Mouse (Mus musculus): Measurements from ENCODE around the gene Prdx5. TPM values are rescaled to one million over a fixed set of nuclear protein-coding genes. Genes with fewer than 3 reads are reported as not detected.

Gene Prdx5
- polyA plus RNA-seq, 1 experiment, result 148 TPM

DNA sequence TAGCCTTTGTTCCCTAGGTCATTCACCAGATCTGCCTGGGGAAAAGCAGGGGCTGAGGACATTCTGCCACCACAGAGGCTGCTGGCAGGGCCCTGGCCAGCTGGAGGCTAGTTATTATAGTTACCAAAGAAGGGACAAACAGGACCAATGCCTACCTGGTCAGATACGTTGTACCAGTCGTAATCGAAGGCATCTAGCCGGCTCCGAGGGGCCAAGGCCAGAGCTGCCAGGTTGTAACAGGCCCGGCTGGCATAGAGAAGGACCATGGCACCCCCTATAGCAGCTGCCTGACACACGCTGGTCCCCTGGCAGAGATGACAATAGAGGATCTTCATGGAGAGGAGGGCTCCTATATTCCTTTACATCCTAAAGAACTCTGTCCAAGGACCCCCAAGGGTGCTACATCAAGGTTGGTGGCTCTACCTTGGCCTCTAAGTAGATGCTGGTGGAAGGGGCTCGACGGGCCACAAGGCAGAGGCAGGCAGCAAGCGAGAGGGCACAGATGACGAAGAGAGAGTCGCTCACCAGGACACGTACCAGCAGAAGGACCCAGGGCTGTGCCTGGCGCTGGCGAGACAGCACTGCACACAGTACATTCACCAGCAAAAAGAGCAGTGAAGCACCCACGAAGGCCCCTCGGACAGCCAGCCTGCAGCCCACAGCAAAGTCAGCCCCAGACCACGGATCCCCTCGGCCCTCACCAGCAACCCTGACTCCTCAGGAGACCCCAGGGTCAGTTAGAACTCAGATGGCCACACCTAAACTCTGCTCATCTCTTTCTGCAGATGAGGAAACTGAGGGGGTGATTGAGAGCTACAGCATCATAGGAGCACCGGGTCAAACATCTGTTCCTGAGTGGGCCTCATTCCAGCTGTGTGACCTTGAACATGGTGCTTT is 29.4 kb upstream of the Prdx5 start:
- TF ChIP-seq POLR2A (IDR thresholded peaks at IDR 0.05; ENCODE audit: borderline replicate concordance, extremely low read depth, low read depth, low read length), result no peak
- no peak for TF ChIP-seq CTCF (IDR thresholded peaks at IDR 0.05; ENCODE audit: insufficient read depth, low read length)
- 91% methylated on average over 20 of the region's 20 CpGs for whole genome bisulfite sequencing
- Histone ChIP-seq H3K4me3 (replicated peaks; ENCODE audit: extremely low read depth, low read depth, low read length) (no peak overlapping the region), H3K4me1 (ENCODE audit: control insufficient read depth, insufficient read depth, low read length) (peaks cover 7% of the 10 kb centered on the region; the same call in 1 of the 2 replicates)
- DNase-seq, result no peak

DNA sequence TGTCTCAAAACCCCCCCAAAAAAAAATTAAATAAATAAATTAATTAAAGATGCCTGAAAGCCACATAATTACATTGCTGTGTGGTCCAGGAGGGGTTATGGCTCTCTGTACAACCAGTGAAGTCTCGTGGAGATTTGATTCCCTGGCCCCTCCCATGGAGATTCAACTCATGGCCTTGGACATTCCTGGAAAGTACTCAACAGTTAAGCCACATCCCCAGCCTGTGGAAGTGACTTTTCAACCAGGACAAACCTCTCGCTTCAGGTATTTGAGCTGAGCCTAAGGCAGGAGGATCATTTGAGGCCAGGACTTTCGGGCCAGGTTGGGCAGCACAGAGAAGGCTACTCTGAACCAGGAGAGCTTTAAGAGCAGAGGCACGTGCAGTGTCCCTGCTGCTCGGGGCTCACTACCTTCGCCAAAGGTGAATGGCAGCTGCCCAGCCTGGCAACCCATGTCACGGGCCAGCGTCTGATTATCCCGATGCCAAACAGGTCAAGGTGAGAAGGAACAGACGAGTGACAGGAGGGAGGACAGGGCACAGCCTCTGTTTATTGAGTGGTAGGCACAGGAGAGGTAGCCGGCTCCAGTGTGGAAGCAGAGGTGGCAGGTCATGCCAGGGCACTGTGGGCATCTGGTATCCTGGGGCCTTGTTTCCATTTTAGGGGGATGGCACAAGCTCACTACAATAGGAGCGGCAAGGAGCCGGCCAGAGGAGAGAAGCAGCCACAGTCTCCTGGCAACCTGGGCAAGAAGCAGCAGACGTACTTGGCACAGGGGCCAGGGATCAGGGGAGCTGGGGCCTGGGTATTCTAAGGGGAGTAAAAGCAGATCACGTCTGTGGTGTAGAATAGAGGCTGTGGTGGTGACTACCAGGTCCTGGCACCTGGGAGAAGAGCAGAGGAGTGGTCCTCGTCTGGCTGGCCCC is 27.9 kb upstream of the Prdx5 start:
- H3K4me3 ChIP-seq (replicated peaks; ENCODE audit: extremely low read depth, low read depth, low read length), result no peak overlapping the region
- DNase-seq, result no peak
- no peak for TF ChIP-seq CTCF (IDR thresholded peaks at IDR 0.05; ENCODE audit: insufficient read depth, low read length)
- no peak for TF ChIP-seq POLR2A (IDR thresholded peaks at IDR 0.05; ENCODE audit: borderline replicate concordance, extremely low read depth, low read depth, low read length)
- H3K4me1 ChIP-seq (ENCODE audit: control insufficient read depth, insufficient read depth, low read length), result peaks cover 9% of the 10 kb centered on the region; the same call in 1 of the 2 replicates
- WGBS, result 79% methylated on average over 16 of the region's 16 CpGs

DNA sequence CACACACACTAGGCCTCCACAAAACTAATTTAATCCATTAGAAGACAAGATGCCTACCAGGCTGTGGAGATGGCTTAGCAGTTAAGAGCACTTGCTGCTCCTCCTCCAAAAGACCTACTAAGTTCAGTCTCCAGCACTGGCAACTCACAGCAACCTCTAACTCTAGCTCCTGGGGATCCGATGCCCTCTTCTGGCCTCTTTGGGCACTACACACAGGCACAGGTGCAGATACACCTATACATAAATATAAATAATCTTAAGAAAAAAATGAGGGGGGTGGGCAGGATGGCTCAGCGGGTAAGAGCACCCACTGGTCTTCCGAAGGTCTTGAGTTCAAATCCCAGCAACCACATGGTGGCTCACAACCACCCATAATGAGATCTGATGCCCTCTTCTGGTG is 26.4 kb upstream of the Prdx5 start:
- H3K4me3 ChIP-seq (replicated peaks; ENCODE audit: extremely low read depth, low read depth, low read length), result no peak overlapping the region
- 29% methylated on average over 3 of the region's 3 CpGs for WGBS
- peaks cover 7% of the 10 kb centered on the region; the same call in 1 of the 2 replicates for H3K4me1 ChIP-seq (ENCODE audit: control insufficient read depth, insufficient read depth, low read length)
- no peak for TF ChIP-seq POLR2A (IDR thresholded peaks at IDR 0.05; ENCODE audit: borderline replicate concordance, extremely low read depth, low read depth, low read length)
- TF ChIP-seq CTCF (IDR thresholded peaks at IDR 0.05; ENCODE audit: insufficient read depth, low read length), result 0 out of 2 replicates have a peak, but pooled peaks have one; percentile 29
- no peak for DNase-seq

DNA sequence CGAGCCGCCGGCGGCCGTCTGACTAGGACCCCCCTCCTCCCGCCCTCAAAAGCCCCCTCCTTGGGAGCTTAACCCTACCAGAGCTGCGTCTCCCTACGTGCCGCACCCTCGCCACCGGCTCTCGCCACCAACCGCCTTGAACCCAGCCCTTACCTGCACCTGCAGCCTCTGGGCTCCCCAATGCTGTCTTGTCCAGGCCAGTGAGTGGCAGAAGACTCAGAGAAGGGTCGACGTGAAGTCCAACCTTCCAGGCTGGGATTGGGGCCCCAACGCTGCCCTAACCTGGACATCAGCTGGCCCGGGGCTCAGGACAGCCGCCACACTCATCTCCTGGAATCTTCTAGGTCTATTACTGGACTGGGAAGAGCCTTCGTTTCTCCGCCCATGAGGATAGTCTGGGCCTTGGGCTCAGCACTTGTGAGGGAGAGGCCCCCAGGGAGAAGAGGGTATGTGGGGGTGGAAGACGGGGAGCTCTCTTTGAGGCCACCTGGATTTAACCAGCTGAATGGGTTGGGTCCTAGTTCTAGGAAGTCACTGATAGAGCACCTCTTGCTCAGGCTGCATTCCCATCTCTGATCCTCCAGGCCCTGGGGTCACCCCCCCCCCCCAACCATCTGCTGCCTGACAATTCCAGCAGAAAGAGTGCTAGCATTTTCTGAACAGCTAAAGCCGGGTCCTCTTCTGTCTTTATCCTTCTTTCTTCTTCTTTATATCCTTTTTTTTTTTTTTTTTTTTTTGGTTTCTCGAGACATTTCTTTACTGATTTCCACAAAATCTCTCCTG is 24.5 kb upstream of the Prdx5 start, which contains the start of gene Kcnk4:
Kcnk4 (minus strand) TSS at position 321 of the 783 bp plus-strand sequence.
- TF ChIP-seq CTCF (IDR thresholded peaks at IDR 0.05; ENCODE audit: insufficient read depth, low read length) (no peak), POLR2A (IDR thresholded peaks at IDR 0.05; ENCODE audit: borderline replicate concordance, extremely low read depth, low read depth, low read length) (no peak)
- Histone ChIP-seq H3K4me3 (replicated peaks; ENCODE audit: extremely low read depth, low read depth, low read length) (peak within 1 kb of the TSS; percentile 42), H3K4me1 (ENCODE audit: control insufficient read depth, insufficient read depth, low read length) (peaks cover 5% of the 10 kb centered on the region; the same call in 1 of the 2 replicates)
- DNase-seq, result no peak
- 15% methylated on average over 23 of the region's 23 CpGs for WGBS

DNA sequence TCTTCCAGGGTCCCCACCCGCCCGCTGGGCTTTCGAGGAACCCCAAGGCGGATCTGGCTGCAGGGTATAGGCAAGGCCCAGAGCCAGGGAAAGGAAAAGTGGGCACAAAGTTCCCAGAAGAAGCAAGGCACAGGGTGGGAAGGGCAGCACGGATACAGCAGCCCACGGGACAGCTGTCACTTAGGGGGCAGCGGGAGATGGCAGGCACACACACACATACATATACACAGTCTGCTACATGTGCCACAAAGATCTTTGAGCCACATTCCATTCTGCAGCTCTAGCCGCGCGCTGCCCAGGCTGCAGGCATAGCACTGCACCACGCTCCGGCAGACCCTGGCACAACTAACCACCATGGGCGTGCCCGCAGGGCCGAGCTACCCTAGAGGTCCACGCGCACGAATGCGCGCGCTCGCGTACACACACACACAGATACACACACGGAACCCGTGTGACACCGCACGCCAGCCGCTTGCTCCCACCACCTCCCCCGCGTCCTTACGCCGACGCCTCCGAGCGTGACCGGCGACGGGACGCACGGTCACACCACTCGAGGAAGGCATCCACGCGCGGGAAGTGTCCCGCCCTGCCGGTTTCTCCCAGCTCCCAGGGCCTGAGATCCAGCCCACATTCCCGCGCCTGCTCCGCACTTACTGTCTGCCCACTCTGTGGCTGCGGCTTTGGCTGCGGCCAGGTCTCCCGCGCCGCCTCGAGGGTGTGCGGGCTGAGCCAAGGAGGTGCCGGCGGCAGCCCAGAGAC is 23.7 kb upstream of the Prdx5 start:
- DNase-seq, result no peak
- TF ChIP-seq CTCF (IDR thresholded peaks at IDR 0.05; ENCODE audit: insufficient read depth, low read length) (no peak), POLR2A (IDR thresholded peaks at IDR 0.05; ENCODE audit: borderline replicate concordance, extremely low read depth, low read depth, low read length) (no peak)
- Histone ChIP-seq H3K4me1 (ENCODE audit: control insufficient read depth, insufficient read depth, low read length) (peaks cover 5% of the 10 kb centered on the region; the same call in 1 of the 2 replicates), H3K4me3 (replicated peaks; ENCODE audit: extremely low read depth, low read depth, low read length) (peak overlapping the region; percentile 42)
- 6% methylated on average over 58 of the region's 58 CpGs for WGBS

DNA sequence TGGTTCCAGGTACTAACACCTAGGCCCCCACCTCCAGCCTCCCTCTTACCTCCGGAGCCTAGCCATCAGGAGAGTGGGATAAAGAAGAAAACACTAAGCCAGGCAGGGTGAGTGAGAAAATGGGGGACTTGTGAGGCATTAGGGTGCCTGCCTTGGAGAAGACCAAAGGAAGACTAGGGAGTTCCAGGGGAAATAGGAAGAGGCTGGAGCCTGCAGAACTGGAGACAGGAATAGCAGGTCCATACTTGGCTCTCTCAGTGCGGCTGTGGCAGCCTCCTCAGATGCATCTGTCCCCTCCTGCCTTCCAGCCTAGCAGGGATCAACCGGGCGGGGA is 23.2 kb upstream of the Prdx5 start:
- 46% methylated on average over 4 of the region's 4 CpGs for WGBS
- DNase-seq, result no peak
- Histone ChIP-seq H3K4me3 (replicated peaks; ENCODE audit: extremely low read depth, low read depth, low read length) (no peak overlapping the region), H3K4me1 (ENCODE audit: control insufficient read depth, insufficient read depth, low read length) (peaks cover 5% of the 10 kb centered on the region; the same call in 1 of the 2 replicates)
- TF ChIP-seq CTCF (IDR thresholded peaks at IDR 0.05; ENCODE audit: insufficient read depth, low read length), result no peak
- TF ChIP-seq POLR2A (IDR thresholded peaks at IDR 0.05; ENCODE audit: borderline replicate concordance, extremely low read depth, low read depth, low read length), result no peak

DNA sequence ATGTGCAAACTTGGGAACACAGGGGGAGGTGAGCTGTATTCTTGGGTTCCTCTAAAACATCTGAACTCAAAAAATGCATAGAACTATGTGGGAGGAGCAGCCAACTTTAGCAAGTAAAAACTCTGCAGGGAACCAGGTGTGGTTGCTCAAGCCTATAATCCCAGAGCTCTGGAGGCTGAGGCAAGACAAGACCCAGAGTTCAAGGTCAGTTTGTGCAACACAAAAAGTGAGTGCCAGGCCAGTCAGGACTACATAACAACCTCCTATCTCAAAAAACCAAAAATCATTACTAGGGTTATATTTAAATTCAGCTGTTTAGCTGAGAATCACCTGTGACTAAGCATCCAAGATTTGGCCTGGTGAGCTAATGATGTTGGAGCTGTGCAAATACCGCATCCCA is 22.1 kb upstream of the Prdx5 start:
- 50% methylated on average over 1 of the region's 1 CpGs for WGBS

DNA sequence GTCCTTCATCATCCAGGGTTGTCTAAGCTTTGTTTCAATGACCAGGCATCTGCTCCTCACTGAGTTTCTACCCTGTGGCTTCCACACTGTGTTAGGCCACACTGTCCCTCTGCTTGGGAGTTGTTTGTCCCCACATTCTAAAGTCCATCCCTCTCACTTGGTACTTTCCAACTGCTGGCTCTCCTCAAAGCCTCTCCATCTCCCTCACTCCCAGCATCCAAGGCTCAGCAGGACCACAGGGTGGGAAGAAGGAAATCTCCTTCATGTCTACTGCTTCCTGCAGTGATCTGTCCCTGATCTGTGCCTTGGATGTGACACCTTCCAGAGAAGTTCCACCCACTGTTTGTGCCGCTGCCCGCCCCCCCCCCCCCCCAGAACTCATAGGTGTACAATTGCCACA is 21.1 kb upstream of the Prdx5 start:
- no peak overlapping the region for H3K4me3 ChIP-seq (replicated peaks; ENCODE audit: extremely low read depth, low read depth, low read length)
- H3K4me1 ChIP-seq (ENCODE audit: control insufficient read depth, insufficient read depth, low read length), result peaks cover 5% of the 10 kb centered on the region; the same call in 1 of the 2 replicates
- WGBS, result 7% methylated on average over 2 of the region's 2 CpGs
- DNase-seq, result no peak
- TF ChIP-seq CTCF (IDR thresholded peaks at IDR 0.05; ENCODE audit: insufficient read depth, low read length), result no peak
- TF ChIP-seq POLR2A (IDR thresholded peaks at IDR 0.05; ENCODE audit: borderline replicate concordance, extremely low read depth, low read depth, low read length), result no peak

More for the DNA sequence above, 22.1 kb upstream of the Prdx5 start:
- DNase-seq, result no peak
- Histone ChIP-seq H3K4me1 (ENCODE audit: control insufficient read depth, insufficient read depth, low read length) (peaks cover 5% of the 10 kb centered on the region; the same call in 1 of the 2 replicates), H3K4me3 (replicated peaks; ENCODE audit: extremely low read depth, low read depth, low read length) (no peak overlapping the region)
- TF ChIP-seq POLR2A (IDR thresholded peaks at IDR 0.05; ENCODE audit: borderline replicate concordance, extremely low read depth, low read depth, low read length) (no peak), CTCF (IDR thresholded peaks at IDR 0.05; ENCODE audit: insufficient read depth, low read length) (no peak)
